Mouse (Mus musculus): ENCODE data around the gene Idh3b. TPM values are rescaled to one million over a fixed set of nuclear protein-coding genes. Genes with fewer than 3 reads are reported as not detected.

Gene Idh3b
- total and polyA plus RNA-seq, 3 experiments = 134 to 315 (median 160) TPM

- H3K36me3 ChIP-seq (replicated peaks in 1 of 2; ENCODE audit: control insufficient read depth in 1 of 2, insufficient read depth in 1 of 2, low read length in 1 of 2) = no peaks in the 10 kb centered on the region
- H3K4me3 ChIP-seq (replicated peaks in 1 of 3; ENCODE audit: low read depth in 2 of 3, low read length in 2 of 3, poor library complexity in 1 of 3) = no peak overlapping the region
- in situ Hi-C loops (cut with MboI; ENCODE audit: low pct_ligation_motif_present, low pct_unique_long_range_greater_than_20kb, low sequenced_read_pairs) = no loop called here
- H3K27me3 ChIP-seq (replicated peaks) = no peaks in the 10 kb centered on the region
- no peak for TF ChIP-seq POLR2A (IDR thresholded peaks at IDR 0.05; ENCODE audit: low read depth, low read length)
- TF ChIP-seq ETS1 (conservative IDR thresholded peaks at IDR 0.05; ENCODE audit: low read depth, low read length) = no peak
- TF ChIP-seq MEF2A (IDR thresholded peaks at IDR 0.05; ENCODE audit: borderline replicate concordance, low read depth, low read length) = no peak
- no peak for TF ChIP-seq MAX (IDR thresholded peaks at IDR 0.05; ENCODE audit: low read length)
- H3K9ac ChIP-seq (ENCODE audit: insufficient read depth, low read depth) = no peak overlapping the region
- dilution Hi-C loops (cut with MboI; ENCODE audit: extremely low pct_ligation_motif_present, extremely low pct_unique_long_range_greater_than_20kb, low sequenced_read_pairs) = no loop called here
- no peak overlapping the region for H3K27ac ChIP-seq (ENCODE audit: insufficient read depth, low read depth)
- peaks cover 0 to 6% of the 10 kb centered on the region in 2 experiments; a peak in 1 of 4 replicates for H3K4me1 ChIP-seq (ENCODE audit: control insufficient read depth in 1 of 2, insufficient read depth in 2 of 2)
- H3K79me2 ChIP-seq (replicated peaks; ENCODE audit: control insufficient read depth, extremely low read depth, insufficient read depth, poor library complexity, severe bottlenecking) = no peaks in the 10 kb centered on the region
- no peak overlapping the region for H3K4me2 ChIP-seq (ENCODE audit: insufficient read depth, low read depth, poor library complexity, severe bottlenecking)
- DNase-seq (ENCODE audit: extremely low read depth) = no peak
- H3K9me3 ChIP-seq (replicated peaks; ENCODE audit: low read length) = no peaks in the 10 kb centered on the region
These were observed 23.5 kb downstream of the Idh3b start for GRCm38 (mm10) chr2:130260822-130261221.

- Histone ChIP-seq H3K9me3 (replicated peaks; ENCODE audit: low read length) (no peaks in the 10 kb centered on the region), H3K4me2 (ENCODE audit: insufficient read depth, low read depth, poor library complexity, severe bottlenecking) (no peak overlapping the region), H3K27ac (ENCODE audit: insufficient read depth, low read depth) (no peak overlapping the region), H3K4me3 (replicated peaks in 1 of 3; ENCODE audit: low read depth in 2 of 3, low read length in 2 of 3, poor library complexity in 1 of 3) (no peak overlapping the region), H3K4me1 (ENCODE audit: control insufficient read depth in 1 of 2, insufficient read depth in 2 of 2) (no peaks in the 10 kb centered on the region), H3K27me3 (replicated peaks) (no peaks in the 10 kb centered on the region), H3K36me3 (replicated peaks in 1 of 2; ENCODE audit: control insufficient read depth in 1 of 2, insufficient read depth in 1 of 2, low read length in 1 of 2) (no peaks in the 10 kb centered on the region), H3K9ac (ENCODE audit: insufficient read depth, low read depth) (no peak overlapping the region), H3K79me2 (replicated peaks; ENCODE audit: control insufficient read depth, extremely low read depth, insufficient read depth, poor library complexity, severe bottlenecking) (no peaks in the 10 kb centered on the region)
- TF ChIP-seq IRF4 (IDR thresholded peaks at IDR 0.05; ENCODE audit: low read depth, low read length) (no peak), ZNF384 (IDR thresholded peaks at IDR 0.05; ENCODE audit: low read depth, low read length) (no peak), SMC3 (IDR thresholded peaks at IDR 0.05; ENCODE audit: low read depth, low read length) (no peak), CTCF (conservative IDR thresholded peaks at IDR 0.05 in 1 of 2, IDR thresholded peaks at IDR 0.05 in 1 of 2; ENCODE audit: low read depth in 2 of 2, low read length in 2 of 2) (no peak), RAD21 (IDR thresholded peaks at IDR 0.05; ENCODE audit: low read depth, low read length) (no peak), ELF1 (IDR thresholded peaks at IDR 0.05; ENCODE audit: low read depth, low read length) (no peak), JUND (conservative IDR thresholded peaks at IDR 0.05; ENCODE audit: low read depth, low read length) (no peak), MXI1 (IDR thresholded peaks at IDR 0.05; ENCODE audit: low read depth, low read length) (no peak), USF2 (conservative IDR thresholded peaks at IDR 0.05; ENCODE audit: low read depth, low read length) (no peak), ETS1 (conservative IDR thresholded peaks at IDR 0.05; ENCODE audit: low read depth, low read length) (no peak), ZC3H11A (IDR thresholded peaks at IDR 0.05; ENCODE audit: low read depth, low read length) (no peak), ZMIZ1 (IDR thresholded peaks at IDR 0.05; ENCODE audit: low read depth, low read length) (no peak), EP300 (IDR thresholded peaks at IDR 0.05; ENCODE audit: low read length) (no peak), TCF12 (IDR thresholded peaks at IDR 0.05; ENCODE audit: low read depth, low read length) (no peak), SIN3A (IDR thresholded peaks at IDR 0.05; ENCODE audit: low read length) (no peak), UBTF (IDR thresholded peaks at IDR 0.05; ENCODE audit: low read depth, low read length) (no peak), HCFC1 (IDR thresholded peaks at IDR 0.05; ENCODE audit: low read depth, low read length) (no peak)
- DNase-seq (ENCODE audit: extremely low read depth) = no peak
- dilution Hi-C loops (cut with MboI; ENCODE audit: extremely low pct_ligation_motif_present, extremely low pct_unique_long_range_greater_than_20kb, low sequenced_read_pairs) = no loop called here
- in situ Hi-C loops (cut with MboI; ENCODE audit: low pct_ligation_motif_present, low pct_unique_long_range_greater_than_20kb, low sequenced_read_pairs) = no loop called here
These were observed 27.6 kb downstream of the Idh3b start for GRCm38 (mm10) chr2:130256762-130257161.
